Mouse (Mus musculus): Measurements from ENCODE around the gene Sema3d. TPM values are rescaled to one million over a fixed set of nuclear protein-coding genes. Genes with fewer than 3 reads are reported as not detected.

The Sema3d gene
- polyA plus RNA-seq, 1 experiment from 2014 or later = 6.8 TPM

DNA sequence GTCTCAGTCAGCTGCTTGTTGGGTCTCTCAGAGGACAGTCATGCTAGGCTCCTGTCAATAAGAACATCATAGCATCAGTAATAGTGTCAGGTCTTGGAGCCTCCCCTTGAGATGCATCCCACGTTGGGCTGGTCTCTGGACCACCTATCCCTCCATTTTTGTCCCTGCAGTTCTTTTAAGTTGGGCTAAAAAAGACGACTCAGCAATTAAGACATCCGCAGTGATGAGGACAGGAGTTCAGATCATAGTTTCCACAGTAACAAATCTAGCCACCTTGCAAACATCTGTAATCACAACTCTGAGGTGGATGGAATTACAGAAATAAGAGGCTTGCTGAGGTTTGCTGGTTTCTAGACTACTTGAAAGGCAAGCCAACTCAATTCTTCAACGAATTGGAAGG lies 67.9 kb downstream of the Sema3d start:
- no peaks in the 10 kb centered on the region for H3K4me1 ChIP-seq
- 87% methylated on average over 4 of the region's 4 CpGs for WGBS
- H3K27me3 ChIP-seq (replicated peaks) = no peaks in the 10 kb centered on the region
- no peak overlapping the region for H3K4me3 ChIP-seq
- ATAC-seq (ENCODE audit: low FRiP score, low read depth) = no peak
- H3K27ac ChIP-seq = no peak overlapping the region
- H3K36me3 ChIP-seq = no peaks in the 10 kb centered on the region
- H3K9ac ChIP-seq = no peak overlapping the region
- no peaks in the 10 kb centered on the region for H3K9me3 ChIP-seq
- H3K4me2 ChIP-seq (replicated peaks) = no peak overlapping the region

GRCm38 (mm10) chr5:12454946-12455345 lies 71.8 kb downstream of the Sema3d start:
- no peak for ATAC-seq (ENCODE audit: low FRiP score, low read depth)
- Histone ChIP-seq H3K27me3 (replicated peaks) (no peaks in the 10 kb centered on the region), H3K36me3 (no peaks in the 10 kb centered on the region), H3K9ac (no peak overlapping the region), H3K4me3 (no peak overlapping the region), H3K4me2 (replicated peaks) (no peak overlapping the region), H3K4me1 (no peaks in the 10 kb centered on the region), H3K9me3 (no peaks in the 10 kb centered on the region), H3K27ac (no peak overlapping the region)
- WGBS = 76% methylated on average over 1 of the region's 1 CpGs

DNA sequence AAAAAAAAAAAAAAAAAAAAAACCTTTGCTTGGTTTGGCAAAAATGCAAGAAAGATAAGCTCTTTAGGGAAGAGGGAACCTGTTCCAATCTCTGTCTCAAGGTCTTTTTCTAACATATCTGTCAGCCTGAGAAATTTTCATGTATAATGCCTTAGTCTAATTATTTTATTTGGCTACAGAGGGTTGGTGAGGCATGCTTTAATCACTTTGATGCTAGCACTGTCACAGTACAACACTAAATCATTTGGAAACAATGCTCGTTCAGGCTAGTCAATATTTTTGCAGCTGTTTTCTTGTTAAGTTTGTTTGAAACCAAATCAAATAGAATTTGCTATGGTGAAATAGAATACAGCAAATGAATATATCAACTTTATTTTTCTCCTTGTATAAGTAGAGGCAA lies 74.3 kb downstream of the Sema3d start:
- Histone ChIP-seq H3K36me3 (no peaks in the 10 kb centered on the region), H3K9ac (no peak overlapping the region), H3K4me3 (no peak overlapping the region), H3K9me3 (no peaks in the 10 kb centered on the region), H3K27ac (no peak overlapping the region), H3K4me2 (replicated peaks) (no peak overlapping the region), H3K4me1 (no peaks in the 10 kb centered on the region), H3K27me3 (replicated peaks) (no peaks in the 10 kb centered on the region)
- WGBS = 44% methylated on average over 1 of the region's 1 CpGs
- no peak for ATAC-seq (ENCODE audit: low FRiP score, low read depth)

- no peaks in the 10 kb centered on the region for H3K9me3 ChIP-seq
- WGBS = 87% methylated on average over 4 of the region's 4 CpGs
- H3K9ac ChIP-seq = no peak overlapping the region
- no peak overlapping the region for H3K4me2 ChIP-seq (replicated peaks)
- no peaks in the 10 kb centered on the region for H3K4me1 ChIP-seq
- no peaks in the 10 kb centered on the region for H3K27me3 ChIP-seq (replicated peaks)
- no peak for ATAC-seq (ENCODE audit: low FRiP score, low read depth)
- no peak overlapping the region for H3K27ac ChIP-seq
- H3K36me3 ChIP-seq = no peaks in the 10 kb centered on the region
- H3K4me3 ChIP-seq = no peak overlapping the region
Measured at GRCm38 (mm10) chr5:12467568-12468336, 84.6 kb downstream of the Sema3d start.

DNA sequence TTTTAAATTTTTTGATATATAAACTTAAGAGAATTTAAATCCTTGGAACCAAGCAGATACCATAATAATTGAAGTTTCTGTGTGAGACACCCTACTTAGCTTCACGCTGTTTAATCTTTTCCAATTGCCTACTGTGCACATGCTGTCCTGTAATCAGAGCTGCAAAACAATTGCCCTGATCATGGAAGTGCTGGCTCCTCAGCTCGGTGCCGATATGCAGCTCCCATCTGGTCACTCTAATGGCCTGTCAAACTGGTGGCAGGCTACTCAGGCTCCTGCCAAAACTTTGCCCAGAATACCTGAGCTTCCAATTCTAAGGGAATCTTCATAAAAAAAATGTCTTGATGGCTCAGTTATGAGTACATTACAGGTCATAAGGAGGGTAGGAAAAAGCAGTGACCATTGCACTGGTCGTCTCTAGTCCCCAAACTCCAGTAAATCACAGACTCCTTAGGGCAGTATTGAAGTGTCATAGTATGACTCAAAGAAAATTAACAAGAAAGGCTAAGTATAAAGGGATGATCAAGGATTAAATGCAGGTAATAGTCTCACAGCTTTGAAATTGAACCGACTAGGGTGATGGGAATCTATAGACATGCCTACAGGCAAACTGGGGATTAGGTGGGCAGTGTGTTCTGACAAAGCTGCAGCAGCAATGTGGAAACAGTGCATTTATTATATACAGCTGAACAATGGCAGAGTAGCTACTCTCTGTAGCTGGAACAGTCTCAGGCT lies 91.9 kb downstream of the Sema3d start:
- Histone ChIP-seq H3K4me2 (replicated peaks) (no peak overlapping the region), H3K36me3 (no peaks in the 10 kb centered on the region), H3K27ac (no peak overlapping the region), H3K27me3 (replicated peaks) (no peaks in the 10 kb centered on the region), H3K4me1 (no peaks in the 10 kb centered on the region), H3K4me3 (no peak overlapping the region), H3K9me3 (no peaks in the 10 kb centered on the region), H3K9ac (no peak overlapping the region)
- no peak for ATAC-seq (ENCODE audit: low FRiP score, low read depth)
- WGBS = 63% methylated on average over 5 of the region's 5 CpGs

- Histone ChIP-seq H3K4me2 (replicated peaks) (no peak overlapping the region), H3K9me3 (no peaks in the 10 kb centered on the region), H3K4me1 (no peaks in the 10 kb centered on the region), H3K4me3 (no peak overlapping the region), H3K9ac (no peak overlapping the region), H3K27ac (no peak overlapping the region), H3K36me3 (no peaks in the 10 kb centered on the region), H3K27me3 (replicated peaks) (no peaks in the 10 kb centered on the region)
- ATAC-seq (ENCODE audit: low FRiP score, low read depth) = no peak
- 73% methylated on average over 4 of the region's 4 CpGs for WGBS
Measured at GRCm38 (mm10) chr5:12475639-12475916, 92.4 kb downstream of the Sema3d start.

- H3K36me3 ChIP-seq = no peaks in the 10 kb centered on the region
- H3K27me3 ChIP-seq (replicated peaks) = no peaks in the 10 kb centered on the region
- H3K9ac ChIP-seq = no peak overlapping the region
- no peak overlapping the region for H3K4me3 ChIP-seq
- ATAC-seq (ENCODE audit: low FRiP score, low read depth) = no peak
- no peak overlapping the region for H3K4me2 ChIP-seq (replicated peaks)
- 86% methylated on average over 2 of the region's 2 CpGs for WGBS
- no peak overlapping the region for H3K27ac ChIP-seq
- no peaks in the 10 kb centered on the region for H3K9me3 ChIP-seq
- no peaks in the 10 kb centered on the region for H3K4me1 ChIP-seq
Measured at GRCm38 (mm10) chr5:12487926-12488325, 104.7 kb downstream of the Sema3d start.

DNA sequence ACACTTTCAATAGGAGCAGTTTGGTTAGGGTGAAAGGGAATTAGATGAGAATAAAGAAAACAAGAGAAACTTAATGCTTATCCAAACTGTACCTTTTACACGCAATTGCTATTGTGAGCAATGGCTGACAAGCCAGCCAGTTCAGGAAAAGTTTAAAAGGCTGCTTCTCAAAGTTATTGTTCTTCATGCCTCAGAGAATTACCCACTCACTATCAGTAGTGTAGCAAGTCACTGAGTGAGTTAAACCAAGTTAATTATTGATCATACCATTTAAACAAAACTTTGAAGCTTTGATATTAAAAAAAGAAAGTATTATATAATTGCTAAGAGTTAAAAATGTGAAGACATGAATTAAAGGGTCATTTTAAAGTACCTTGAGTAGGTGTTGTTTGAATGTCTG lies 108.5 kb downstream of the Sema3d start:
- Histone ChIP-seq H3K4me2 (replicated peaks) (no peak overlapping the region), H3K9ac (no peak overlapping the region), H3K36me3 (no peaks in the 10 kb centered on the region), H3K4me1 (no peaks in the 10 kb centered on the region), H3K4me3 (no peak overlapping the region), H3K9me3 (no peaks in the 10 kb centered on the region), H3K27me3 (replicated peaks) (no peaks in the 10 kb centered on the region), H3K27ac (no peak overlapping the region)
- WGBS = 83% methylated on average over 1 of the region's 1 CpGs
- ATAC-seq (ENCODE audit: low FRiP score, low read depth) = no peak

DNA sequence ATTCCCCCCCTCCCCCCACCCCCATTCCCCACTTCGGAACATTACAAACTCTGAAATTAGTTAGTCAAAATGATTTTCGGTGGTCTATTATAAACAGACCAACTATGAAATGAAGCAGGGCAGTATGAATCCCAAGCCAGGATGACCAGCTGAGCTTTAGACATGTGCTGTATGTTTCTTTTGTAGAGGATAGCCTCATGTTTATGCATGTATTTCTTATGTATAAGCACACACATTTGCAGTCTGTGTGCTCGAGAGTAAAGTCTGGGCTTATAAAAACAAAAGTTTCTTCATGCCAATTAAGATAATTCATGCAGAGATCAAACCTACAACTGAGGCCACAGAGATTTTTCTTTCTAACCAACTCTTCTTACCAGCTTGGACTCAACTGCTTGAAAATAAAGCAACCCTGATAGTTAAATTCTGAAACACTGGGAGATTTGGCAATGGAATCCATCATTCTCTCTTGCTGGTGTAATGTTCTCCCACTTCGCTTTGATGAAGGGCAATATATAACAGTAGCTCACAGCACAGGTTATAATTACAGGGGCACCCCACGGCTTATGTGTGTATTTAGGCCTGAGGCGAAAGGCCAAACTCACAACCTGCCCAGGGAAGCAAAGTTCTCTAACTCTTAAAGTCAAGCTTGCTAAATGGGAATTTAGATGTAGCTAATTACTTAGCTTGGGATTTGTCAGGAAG lies 115.2 kb downstream of the Sema3d start:
- Histone ChIP-seq H3K4me1 (peaks cover 3% of the 10 kb centered on the region; the same call in 1 of the 2 replicates), H3K4me3 (no peak overlapping the region), H3K27me3 (replicated peaks) (no peaks in the 10 kb centered on the region), H3K4me2 (replicated peaks) (no peak overlapping the region; the same call in 1 of the 2 replicates), H3K9ac (no peak overlapping the region), H3K27ac (no peak overlapping the region), H3K36me3 (no peaks in the 10 kb centered on the region), H3K9me3 (no peaks in the 10 kb centered on the region)
- 35% methylated on average over 6 of the region's 6 CpGs for WGBS
- ATAC-seq (ENCODE audit: low FRiP score, low read depth) = peak; percentile 67

GRCm38 (mm10) chr5:12499037-12499436 lies 115.9 kb downstream of the Sema3d start:
- no peak overlapping the region for H3K4me2 ChIP-seq (replicated peaks)
- H3K4me3 ChIP-seq = no peak overlapping the region
- no peak overlapping the region for H3K9ac ChIP-seq
- 89% methylated on average over 5 of the region's 5 CpGs for WGBS
- H3K36me3 ChIP-seq = no peaks in the 10 kb centered on the region
- no peak overlapping the region for H3K27ac ChIP-seq
- no peaks in the 10 kb centered on the region for H3K9me3 ChIP-seq
- no peaks in the 10 kb centered on the region for H3K27me3 ChIP-seq (replicated peaks)
- peak; percentile 31; the same call in 1 of the 2 replicates for ATAC-seq (ENCODE audit: low FRiP score, low read depth)
- H3K4me1 ChIP-seq = peaks cover 3% of the 10 kb centered on the region; the same call in 1 of the 2 replicates

DNA sequence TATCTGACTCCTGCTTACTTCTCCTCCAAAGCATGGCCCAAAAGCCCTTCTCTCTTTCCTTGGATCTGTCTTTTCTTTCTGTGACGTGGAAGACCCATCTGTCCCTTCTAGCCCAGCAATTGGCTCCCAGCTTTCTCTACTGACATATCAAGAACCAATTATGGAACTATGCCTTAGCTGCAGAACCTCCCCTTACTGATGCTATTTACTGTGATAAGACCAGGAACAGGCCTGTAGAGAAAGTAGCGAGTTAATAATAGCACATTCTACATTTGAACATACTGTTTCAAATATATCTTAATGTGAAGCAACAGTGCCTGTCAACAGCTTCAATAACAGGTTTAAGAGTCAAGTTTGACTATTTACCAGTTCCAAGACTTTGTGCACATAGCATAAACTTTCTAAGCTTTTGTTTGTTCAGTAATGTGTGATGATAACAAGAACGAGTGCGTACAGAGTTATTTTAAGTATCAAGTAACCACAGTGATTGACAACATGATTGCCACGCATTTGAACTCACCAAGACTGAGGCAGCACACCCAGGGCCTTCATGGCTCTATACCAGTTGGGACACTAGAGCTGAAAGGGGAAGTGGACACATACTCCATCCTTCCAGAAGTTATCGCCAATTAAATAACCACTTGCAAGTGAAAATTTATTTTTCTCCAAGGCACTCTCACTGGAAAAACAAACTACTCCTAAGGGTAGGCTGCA lies 116.8 kb downstream of the Sema3d start:
- Histone ChIP-seq H3K9ac (no peak overlapping the region), H3K4me3 (no peak overlapping the region), H3K36me3 (no peaks in the 10 kb centered on the region), H3K27ac (no peak overlapping the region), H3K4me1 (peaks cover 3% of the 10 kb centered on the region; the same call in 1 of the 2 replicates), H3K27me3 (replicated peaks) (no peaks in the 10 kb centered on the region), H3K9me3 (no peaks in the 10 kb centered on the region), H3K4me2 (replicated peaks) (no peak overlapping the region)
- ATAC-seq (ENCODE audit: low FRiP score, low read depth) = no peak
- whole genome bisulfite sequencing = 90% methylated on average over 6 of the region's 6 CpGs

DNA sequence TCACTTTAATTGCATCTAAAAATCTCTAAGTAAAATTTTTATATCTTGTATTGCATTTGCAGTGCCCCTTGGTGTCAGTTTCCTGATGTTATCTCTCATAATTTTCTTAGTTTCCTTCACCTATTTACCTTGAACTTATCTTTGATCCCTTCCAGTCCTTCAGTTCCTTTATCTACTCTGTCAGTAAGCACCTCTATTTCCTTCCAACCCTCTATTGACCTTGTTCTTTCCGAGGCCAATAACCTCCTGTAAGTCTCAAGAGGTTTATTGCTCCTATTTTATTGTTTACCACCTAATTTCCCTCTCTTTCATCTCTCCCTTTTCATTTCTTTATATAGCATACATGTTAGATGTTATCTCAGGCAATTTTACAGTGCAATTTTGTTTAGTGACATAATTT lies 129.3 kb downstream of the Sema3d start:
- Histone ChIP-seq H3K27me3 (replicated peaks) (no peaks in the 10 kb centered on the region), H3K4me3 (no peak overlapping the region), H3K9me3 (no peaks in the 10 kb centered on the region), H3K4me1 (no peaks in the 10 kb centered on the region), H3K36me3 (no peaks in the 10 kb centered on the region), H3K27ac (no peak overlapping the region), H3K9ac (no peak overlapping the region), H3K4me2 (replicated peaks) (no peak overlapping the region)
- 16% methylated on average over 1 of the region's 1 CpGs for WGBS
- ATAC-seq (ENCODE audit: low FRiP score, low read depth) = no peak

Data from neural tube, embryonic 12.5 days (tissue).